Mouse (Mus musculus): ENCODE data around the gene 6430531B16Rik. TPM values are rescaled to one million over a fixed set of nuclear protein-coding genes. Genes with fewer than 3 reads are reported as not detected.

Gene 6430531B16Rik
- polyA plus RNA-seq, 1 experiment from 2014 or later, result 0.31 TPM

- no peak overlapping the region for H3K9ac ChIP-seq (replicated peaks)
- H3K4me3 ChIP-seq (replicated peaks), result no peak overlapping the region
- no peak overlapping the region for H3K27ac ChIP-seq
- H3K4me1 ChIP-seq (replicated peaks), result no peaks in the 10 kb centered on the region
- no peaks in the 10 kb centered on the region for H3K36me3 ChIP-seq
- ATAC-seq (ENCODE audit: insufficient number of reproducible peaks, insufficient read depth, low FRiP score, low TSS enrichment, low read depth), result no peak
- WGBS, result 87% methylated on average over 10 of the region's 10 CpGs
- H3K9me3 ChIP-seq, result no peaks in the 10 kb centered on the region
- no peak overlapping the region for H3K4me2 ChIP-seq
- H3K27me3 ChIP-seq, result peaks cover 40% of the 10 kb centered on the region
Observed at GRCm38 (mm10) chr7:139936705-139937104, 41.9 kb downstream of the 6430531B16Rik start.

- ATAC-seq (ENCODE audit: insufficient number of reproducible peaks, insufficient read depth, low FRiP score, low TSS enrichment, low read depth), result no peak
- Histone ChIP-seq H3K4me2 (no peak overlapping the region), H3K36me3 (no peaks in the 10 kb centered on the region), H3K27me3 (peaks cover 7% of the 10 kb centered on the region), H3K9me3 (no peaks in the 10 kb centered on the region), H3K4me1 (replicated peaks) (no peaks in the 10 kb centered on the region), H3K4me3 (replicated peaks) (no peak overlapping the region), H3K9ac (replicated peaks) (no peak overlapping the region), H3K27ac (no peak overlapping the region)
- 18% methylated on average over 11 of the region's 11 CpGs for WGBS
Observed at GRCm38 (mm10) chr7:139930732-139931131, 47.8 kb downstream of the 6430531B16Rik start.

MicroRNAs within 50 kb of the gene (microRNA counts, 519-probe panel; counts per million panel counts)
- microRNA mmu-miR-202-3p, result not detected
- not detected for microRNA mmu-miR-202-5p

Small RNA genes within 50 kb of the gene (microRNA-seq; reads per million reads assigned to microRNA genes)
- not detected for gene Mir202
- 1.6 reads per million for gene Mir7062
- gene mmu-mir-7686, result not detected

Other genes starting within 250 kb of the 6430531B16Rik start
- gene Adgra1, start 144.6 kb downstream of the 6430531B16Rik start, polyA plus RNA-seq (2016; fragmentation: Nextera tagmentation; extraction: Ambion mirVana), result not detected in 2 replicates
- gene Kndc1, start 84.1 kb downstream of the 6430531B16Rik start, polyA plus RNA-seq (2016; fragmentation: Nextera tagmentation; extraction: Ambion mirVana), result 0.13 and 0.15 TPM in 2 replicates
- 0.23 and 0.34 TPM in 2 replicates for gene Utf1, start 35.0 kb downstream of the 6430531B16Rik start, polyA plus RNA-seq (2016; fragmentation: Nextera tagmentation; extraction: Ambion mirVana)
- 2.1 and 2.7 TPM in 2 replicates for gene Adam8, start 13.8 kb upstream of the 6430531B16Rik start, polyA plus RNA-seq (2016; fragmentation: Nextera tagmentation; extraction: Ambion mirVana)
- gene Zfp511, start 57.6 kb upstream of the 6430531B16Rik start, polyA plus RNA-seq (2016; fragmentation: Nextera tagmentation; extraction: Ambion mirVana), result 41.4 and 43.0 TPM in 2 replicates
- gene Tubgcp2, start 57.9 kb upstream of the 6430531B16Rik start, polyA plus RNA-seq (2016; fragmentation: Nextera tagmentation; extraction: Ambion mirVana), result 82.3 and 82.8 TPM in 2 replicates
- gene Msx3, start 70.3 kb upstream of the 6430531B16Rik start, polyA plus RNA-seq (2016; fragmentation: Nextera tagmentation; extraction: Ambion mirVana), result 0.10 TPM in 1 of 2 replicates, not detected in the other
- 1.8 and 2.5 TPM in 2 replicates for gene Caly, start 103.8 kb upstream of the 6430531B16Rik start, polyA plus RNA-seq (2016; fragmentation: Nextera tagmentation; extraction: Ambion mirVana)
- gene Prap1, start 114.6 kb upstream of the 6430531B16Rik start, polyA plus RNA-seq (2016; fragmentation: Nextera tagmentation; extraction: Ambion mirVana), result not detected in 2 replicates
- gene Fuom, start 123.7 kb upstream of the 6430531B16Rik start, polyA plus RNA-seq (2016; fragmentation: Nextera tagmentation; extraction: Ambion mirVana), result 21.3 and 21.8 TPM in 2 replicates
- gene Paox, start 137.0 kb upstream of the 6430531B16Rik start, polyA plus RNA-seq (2016; fragmentation: Nextera tagmentation; extraction: Ambion mirVana), result 15.5 and 20.4 TPM in 2 replicates
- 166 and 175 TPM in 2 replicates for gene Echs1, start 137.7 kb upstream of the 6430531B16Rik start, polyA plus RNA-seq (2016; fragmentation: Nextera tagmentation; extraction: Ambion mirVana)
- gene Mtg1, start 158.8 kb upstream of the 6430531B16Rik start, polyA plus RNA-seq (2016; fragmentation: Nextera tagmentation; extraction: Ambion mirVana), result 20.2 and 22.6 TPM in 2 replicates
- gene Sprn, start 176.1 kb upstream of the 6430531B16Rik start, polyA plus RNA-seq (2016; fragmentation: Nextera tagmentation; extraction: Ambion mirVana), result 0.10 and 0.14 TPM in 2 replicates
- not detected in 2 replicates for gene Olfr522, start 186.0 kb upstream of the 6430531B16Rik start, polyA plus RNA-seq (2016; fragmentation: Nextera tagmentation; extraction: Ambion mirVana)
- gene Olfr523, start 194.5 kb upstream of the 6430531B16Rik start, polyA plus RNA-seq (2016; fragmentation: Nextera tagmentation; extraction: Ambion mirVana), result not detected in 2 replicates
- gene Olfr524, start 227.2 kb upstream of the 6430531B16Rik start, polyA plus RNA-seq (2016; fragmentation: Nextera tagmentation; extraction: Ambion mirVana), result not detected in 2 replicates
- not detected in 2 replicates for gene Cd163l1, start 239.5 kb upstream of the 6430531B16Rik start, polyA plus RNA-seq (2016; fragmentation: Nextera tagmentation; extraction: Ambion mirVana)

Data from limb, embryonic 12.5 days (tissue).